14 mouse cellular contexts compared by ENCODE assay signal in the genomic region with DNA sequence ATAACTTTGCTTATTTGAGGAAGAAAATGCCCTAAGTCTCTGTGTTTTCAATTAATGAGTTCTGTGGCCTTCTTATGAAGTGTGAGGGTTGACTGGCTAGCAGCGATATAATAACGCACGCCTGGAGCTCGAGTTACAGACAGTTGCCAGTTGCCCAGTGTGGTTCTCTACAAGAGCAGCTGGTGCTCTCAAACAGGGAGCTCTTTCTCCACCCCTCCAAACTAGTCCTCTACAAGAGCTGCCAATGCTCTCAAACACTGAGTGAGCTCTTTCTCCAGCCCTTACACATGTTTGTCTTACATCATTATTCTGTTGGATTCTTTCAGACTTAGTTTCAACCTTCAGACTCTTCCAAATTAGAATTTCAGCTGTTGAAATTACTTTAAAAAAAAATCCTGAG. TPM values are rescaled to one million over a fixed set of nuclear protein-coding genes. Genes with fewer than 3 reads are reported as not detected.
DNase-seq lines count a peak whose midpoint lies in the region; ATAC-seq and TF ChIP-seq lines count a peak whose summit lies in the region.
"Had no signal": no experiment of that assay in that cellular context is flagged by ENCODE, and none has a peak within 500 bp of the region (broad histone marks: within the 10 kb centered on the region; RNA-seq: fewer than 3 reads in every experiment).

No protein-coding gene starts in this region.

- H3K27me3 ChIP-seq in limb, embryonic 14.5 days (ENCODE audit: control insufficient read depth, insufficient read depth, low read length), result no peaks in the 10 kb centered on the region

- peak; percentile 80 for ATAC-seq in limb, embryonic 14.5 days (ENCODE audit: low FRiP score, low read depth)

- H3K27ac ChIP-seq in limb, embryonic 14.5 days (replicated peaks; ENCODE audit: low read depth, low read length), result no peak overlapping the region

- no peak overlapping the region for H3K4me2 ChIP-seq in limb, embryonic 14.5 days (replicated peaks; ENCODE audit: low read depth, low read length, severe bottlenecking)

- H3K36me3 ChIP-seq in limb, embryonic 14.5 days (ENCODE audit: control insufficient read depth, insufficient read depth, low read length), result no peaks in the 10 kb centered on the region

- H3K4me1 ChIP-seq in limb, embryonic 14.5 days (ENCODE audit: control insufficient read depth, insufficient read depth, low read length), result 0 out of 2 replicates have a peak, but pooled peaks cover 4% of the 10 kb centered on the region

- no peak overlapping the region for H3K9ac ChIP-seq in limb, embryonic 14.5 days (ENCODE audit: low read depth, low read length, severe bottlenecking)

- peak; percentile 64 for DNase-seq in layer of hippocampus, adult 9-11 months
- no peak for DNase-seq in layer of hippocampus, adult 9-10 months (ENCODE audit: low spot score)
- DNase-seq in cerebellum, adult 18-20 months, result peak; percentile 34 to 60
- DNase-seq in cerebellum, postnatal 14 days, result peak; percentile 41 to 58
- peak; percentile 52 for DNase-seq in limb, embryonic 14.5 days (ENCODE audit: low spot score)
- no peak for DNase-seq in T-cell, adult 2 months (ENCODE audit: low spot score)
- DNase-seq in ovary, postnatal 36 days (ENCODE audit: low spot score), result no peak
- DNase-seq: heart, postnatal 36 days; kidney, postnatal 36 days; right cerebral cortex, postnatal 4 days had no signal

- no peak for TF ChIP-seq POLR2A in limb, embryonic 14.5 days (IDR thresholded peaks at IDR 0.05; ENCODE audit: borderline replicate concordance, extremely low read depth, insufficient read depth, insufficient read length)

- 12% methylated on average over 4 of the region's 4 CpGs for WGBS in limb, embryonic 14.5 days

- no peak overlapping the region for H3K4me3 ChIP-seq in limb, embryonic 14.5 days (replicated peaks; ENCODE audit: low read length)

- no peaks in the 10 kb centered on the region for H3K9me3 ChIP-seq in limb, embryonic 14.5 days (ENCODE audit: control insufficient read depth, low read length)

RNA-seq across cellular contexts. Expression of a gene that starts 8.8 kb away (rescaled TPM):
- polyA plus RNA-seq in limb, embryonic 14.5 days (2012; rRNA removed), result 2.4 and 2.8 TPM in 2 replicates
- polyA plus RNA-seq in limb, embryonic 14.5 days (2014; fragmentation: Nextera tagmentation; extraction: Ambion mirVana), result 1.8 and 2.4 TPM in 2 replicates
- polyA plus RNA-seq: liver, adult 2 months had no signal

RNA-seq across cellular contexts. Expression of a gene that starts 20.0 kb away (rescaled TPM):
- polyA plus RNA-seq in limb, embryonic 14.5 days (2012; rRNA removed), result not detected in 2 replicates
- not detected in 2 replicates for polyA plus RNA-seq in limb, embryonic 14.5 days (2014; fragmentation: Nextera tagmentation; extraction: Ambion mirVana)
- polyA plus RNA-seq: forebrain, embryonic 11.5 days; intestine, embryonic 14.5 days; liver, adult 2 months; stomach, embryonic 16.5 days had no signal

RNA-seq across cellular contexts. Expression of a gene that starts 26.5 kb away (rescaled TPM):
- polyA plus RNA-seq in limb, embryonic 14.5 days (2012; rRNA removed), result 5.5 and 6.3 TPM in 2 replicates
- 4.8 and 6.3 TPM in 2 replicates for polyA plus RNA-seq in limb, embryonic 14.5 days (2014; fragmentation: Nextera tagmentation; extraction: Ambion mirVana)

Comparison
In these comparisons a context has a peak if more than half of its experiments do, and no peak if none do; other contexts are left out.
1. DNase-seq: peak in layer of hippocampus, adult 9-11 months (single experiment), cerebellum, adult 18-20 months (2 of 2), cerebellum, postnatal 14 days (2 of 2) and limb, embryonic 14.5 days (single experiment); none in layer of hippocampus, adult 9-10 months (single experiment), T-cell, adult 2 months (single experiment) and ovary, postnatal 36 days (single experiment).